Mouse (Mus musculus): ENCODE measurements around the gene Senp1.

DNA sequence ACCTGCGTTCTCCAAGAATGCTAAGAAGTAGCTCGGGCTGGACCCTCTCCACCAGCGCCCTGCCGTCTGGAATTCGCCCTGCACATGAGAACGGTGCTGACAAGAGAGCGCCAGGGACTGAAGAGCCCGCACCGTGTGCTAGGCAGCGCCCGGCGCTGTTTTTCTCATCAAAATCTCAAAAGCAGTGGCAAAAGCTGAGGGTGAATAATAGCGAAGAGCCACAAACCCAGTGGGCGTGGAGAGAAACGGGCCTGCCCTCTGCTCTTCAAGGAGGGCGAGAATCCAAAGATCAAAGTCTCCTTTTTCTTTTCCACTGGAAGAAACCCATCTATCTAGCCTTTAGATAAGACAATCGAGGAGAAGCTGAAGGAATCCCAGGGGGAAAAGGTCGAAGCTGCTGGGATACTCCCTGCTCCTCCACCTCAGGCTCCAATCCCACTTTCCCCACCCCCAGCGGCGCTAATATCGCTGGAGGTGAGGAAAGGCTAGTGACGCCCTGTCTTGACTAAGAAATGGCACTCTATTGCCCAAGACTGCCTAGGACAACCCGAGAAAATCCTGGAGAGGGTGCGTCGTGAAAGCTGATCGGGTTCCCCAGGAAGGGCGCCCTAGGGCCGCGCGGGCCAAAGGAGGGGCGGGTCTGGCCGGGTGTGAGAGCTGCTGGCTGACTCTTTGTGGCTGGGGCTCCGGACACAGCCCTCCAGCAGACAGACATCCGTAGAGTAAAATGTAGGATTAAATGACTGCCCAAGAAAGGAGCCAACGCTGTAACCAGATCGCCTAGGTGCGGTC is 92.0 kb downstream of the Senp1 start:
- TF ChIP-seq TAL1 (conservative IDR thresholded peaks at IDR 0.05; ENCODE audit: low read depth, low read length) (no peak), CTCF (IDR thresholded peaks at IDR 0.05; ENCODE audit: low read depth, low read length) (no peak)
